Mouse (Mus musculus) lung, embryonic 15.5 days (tissue): ENCODE results near the gene Zfp574. TPM values are rescaled to one million over a fixed set of nuclear protein-coding genes. Genes with fewer than 3 reads are reported as not detected.

Experiments
- ATAC-seq: fragments of 200-750 bp; cut with Nextera tagmentation; 2 replicates; pipeline ENCODE4 v1.8.0; 2017; ENCODE audit warnings: moderate number of reproducible peaks, borderline replicate concordance; ENCODE audit not compliant: low FRiP score, low TSS enrichment; ENCODE audit errors: extremely low read depth
- H3K27ac ChIP-seq: fragments of 300-500 bp; sonication (generic); 2 replicates; pipeline ENCODE4 v1.5.1; 2015; ENCODE audit warnings: moderate library complexity, mild to moderate bottlenecking, inconsistent platforms
- H3K27me3 ChIP-seq: fragments of 300-500 bp; sonication (generic); 2 replicates; pipeline ENCODE4 v1.6.1; 2015; ENCODE audit warnings: inconsistent platforms
- H3K36me3 ChIP-seq: fragments of 300-500 bp; sonication (generic); 2 replicates; pipeline ENCODE4 v1.6.1; 2015; ENCODE audit warnings: inconsistent platforms
- H3K4me1 ChIP-seq: fragments of 300-500 bp; sonication (generic); 2 replicates; pipeline ENCODE4 v1.6.1; 2015; ENCODE audit warnings: inconsistent platforms
- H3K4me2 ChIP-seq: fragments of 300-500 bp; sonication (generic); 2 replicates; pipeline ENCODE4 v1.6.1; 2015; ENCODE audit warnings: inconsistent platforms, mild to moderate bottlenecking, moderate library complexity
- H3K4me3 ChIP-seq: fragments of 300-500 bp; sonication (generic); 2 replicates; pipeline ENCODE4 v1.5.1; 2015; ENCODE audit warnings: mild to moderate bottlenecking, inconsistent platforms
- H3K9ac ChIP-seq: fragments of 300-500 bp; sonication (generic); 2 replicates; pipeline ENCODE4 v1.6.1; 2015; ENCODE audit warnings: inconsistent platforms
- H3K9me3 ChIP-seq: fragments of 300-500 bp; sonication (generic); 2 replicates; pipeline ENCODE4 v1.6.1; 2016; ENCODE audit warnings: inconsistent platforms
- WGBS: fragments of 180-500 bp; shearing (Covaris S2); methylation state at CpG from one replicate; pipeline ENCODE4 v1.1.7; 2015; 5-methylcytosine and 5-hydroxymethylcytosine counted together
- polyA plus RNA-seq: library from polyadenylated mRNA; unstranded; fragments of >200 nt; fragmentation: Nextera tagmentation; extraction: Ambion mirVana; gene quantifications from 2 replicates; pipeline ENCODE4 v1.2.1, GENCODE M21; 2015

Zfp574 gene
- polyA plus RNA-seq, 1 experiment from 2014 or later, result 30.4 TPM

GRCm38 (mm10) chr7:25089875-25090274, 17.5 kb downstream of the Zfp574 start:
- ATAC-seq, result no peak
- no peaks in the 10 kb centered on the region for H3K27me3 ChIP-seq
- no peak overlapping the region for H3K4me2 ChIP-seq
- peaks cover 10% of the 10 kb centered on the region; the same call in 1 of the 2 replicates for H3K36me3 ChIP-seq
- no peak overlapping the region for H3K4me3 ChIP-seq
- WGBS, result 26% methylated on average over 10 of the region's 10 CpGs
- H3K27ac ChIP-seq, result no peak overlapping the region
- no peak overlapping the region for H3K9ac ChIP-seq
- H3K9me3 ChIP-seq, result no peaks in the 10 kb centered on the region
- peaks cover 17% of the 10 kb centered on the region; the same call in 1 of the 2 replicates for H3K4me1 ChIP-seq

GRCm38 (mm10) chr7:25098169-25098568, 25.8 kb downstream of the Zfp574 start:
- H3K4me2 ChIP-seq, result no peak overlapping the region
- no peaks in the 10 kb centered on the region for H3K36me3 ChIP-seq
- no peaks in the 10 kb centered on the region for H3K27me3 ChIP-seq
- no peak overlapping the region for H3K9ac ChIP-seq
- no peak overlapping the region for H3K4me3 ChIP-seq
- H3K4me1 ChIP-seq, result peaks cover 2% of the 10 kb centered on the region; the same call in 1 of the 2 replicates
- no peak for ATAC-seq
- H3K27ac ChIP-seq, result no peak overlapping the region
- H3K9me3 ChIP-seq, result no peaks in the 10 kb centered on the region
- WGBS, result 60% methylated on average over 3 of the region's 3 CpGs

- Histone ChIP-seq H3K4me3 (no peak overlapping the region), H3K27ac (no peak overlapping the region), H3K4me1 (no peaks in the 10 kb centered on the region), H3K4me2 (no peak overlapping the region), H3K9me3 (no peaks in the 10 kb centered on the region), H3K27me3 (no peaks in the 10 kb centered on the region), H3K9ac (no peak overlapping the region), H3K36me3 (no peaks in the 10 kb centered on the region)
- ATAC-seq, result no peak
- 39% methylated on average over 4 of the region's 4 CpGs for WGBS
Measured at GRCm38 (mm10) chr7:25099581-25099980, 27.2 kb downstream of the Zfp574 start.

GRCm38 (mm10) chr7:25105411-25106160, 33.2 kb downstream of the Zfp574 start:
- Histone ChIP-seq H3K4me3 (no peak overlapping the region), H3K27me3 (no peaks in the 10 kb centered on the region), H3K9ac (no peak overlapping the region), H3K4me2 (no peak overlapping the region), H3K4me1 (0 out of 2 replicates have a peak, but pooled peaks cover 7% of the 10 kb centered on the region), H3K9me3 (no peaks in the 10 kb centered on the region), H3K36me3 (no peaks in the 10 kb centered on the region), H3K27ac (no peak overlapping the region)
- ATAC-seq, result no peak; the same call in 1 of the 2 replicates
- WGBS, result 14% methylated on average over 17 of the region's 17 CpGs

- 34% methylated on average over 17 of the region's 17 CpGs for WGBS
- no peaks in the 10 kb centered on the region for H3K27me3 ChIP-seq
- no peak overlapping the region for H3K4me3 ChIP-seq
- peak; percentile 15; the same call in 1 of the 2 replicates for ATAC-seq
- no peak overlapping the region for H3K27ac ChIP-seq
- 0 out of 2 replicates have a peak, but pooled peaks cover 7% of the 10 kb centered on the region for H3K4me1 ChIP-seq
- no peaks in the 10 kb centered on the region for H3K36me3 ChIP-seq
- H3K4me2 ChIP-seq, result no peak overlapping the region
- no peak overlapping the region for H3K9ac ChIP-seq
- H3K9me3 ChIP-seq, result no peaks in the 10 kb centered on the region
Measured at GRCm38 (mm10) chr7:25106790-25107502, 34.6 kb downstream of the Zfp574 start.

GRCm38 (mm10) chr7:25109355-25109754, 37.0 kb downstream of the Zfp574 start:
- 0 out of 2 replicates have a peak, but pooled peaks cover 7% of the 10 kb centered on the region for H3K4me1 ChIP-seq
- ATAC-seq, result no peak

GRCm38 (mm10) chr7:25110336-25110735, 38.0 kb downstream of the Zfp574 start:
- Histone ChIP-seq H3K4me3 (no peak overlapping the region), H3K27ac (no peak overlapping the region), H3K27me3 (no peaks in the 10 kb centered on the region), H3K4me2 (no peak overlapping the region), H3K9me3 (no peaks in the 10 kb centered on the region), H3K9ac (no peak overlapping the region), H3K4me1 (0 out of 2 replicates have a peak, but pooled peaks cover 7% of the 10 kb centered on the region), H3K36me3 (no peaks in the 10 kb centered on the region)
- 73% methylated on average over 9 of the region's 9 CpGs for WGBS
- no peak for ATAC-seq

More at GRCm38 (mm10) chr7:25109355-25109754, 37.0 kb downstream of the Zfp574 start:
- Histone ChIP-seq H3K27ac (no peak overlapping the region), H3K9ac (no peak overlapping the region), H3K9me3 (no peaks in the 10 kb centered on the region), H3K4me3 (no peak overlapping the region), H3K4me2 (no peak overlapping the region), H3K36me3 (no peaks in the 10 kb centered on the region), H3K27me3 (no peaks in the 10 kb centered on the region)
- 65% methylated on average over 12 of the region's 12 CpGs for WGBS

- Histone ChIP-seq H3K4me1 (0 out of 2 replicates have a peak, but pooled peaks cover under 1% of the 10 kb centered on the region), H3K36me3 (no peaks in the 10 kb centered on the region), H3K27ac (no peak overlapping the region), H3K27me3 (no peaks in the 10 kb centered on the region), H3K4me3 (no peak overlapping the region), H3K9me3 (no peaks in the 10 kb centered on the region), H3K4me2 (no peak overlapping the region), H3K9ac (no peak overlapping the region)
- no peak for ATAC-seq
- WGBS, result 80% methylated on average over 17 of the region's 17 CpGs
Measured at GRCm38 (mm10) chr7:25112178-25112955, 40.0 kb downstream of the Zfp574 start.

- Histone ChIP-seq H3K9me3 (no peaks in the 10 kb centered on the region), H3K4me2 (no peak overlapping the region), H3K27ac (no peak overlapping the region), H3K36me3 (no peaks in the 10 kb centered on the region), H3K4me3 (no peak overlapping the region), H3K27me3 (no peaks in the 10 kb centered on the region), H3K9ac (no peak overlapping the region), H3K4me1 (no peaks in the 10 kb centered on the region)
- 79% methylated on average over 16 of the region's 16 CpGs for WGBS
- ATAC-seq, result no peak
Measured at GRCm38 (mm10) chr7:25112956-25113603, 40.7 kb downstream of the Zfp574 start.

GRCm38 (mm10) chr7:25120061-25120834, 47.9 kb downstream of the Zfp574 start:
- Histone ChIP-seq H3K4me1 (no peaks in the 10 kb centered on the region), H3K9me3 (no peaks in the 10 kb centered on the region), H3K27ac (no peak overlapping the region), H3K4me2 (no peak overlapping the region), H3K36me3 (no peaks in the 10 kb centered on the region), H3K9ac (no peak overlapping the region), H3K4me3 (no peak overlapping the region), H3K27me3 (no peaks in the 10 kb centered on the region)
- WGBS, result 56% methylated on average over 16 of the region's 25 CpGs
- no peak for ATAC-seq
